Comparison of ENCODE assay signal across 22 mouse cellular contexts in genomic region chr7:123130198-123130597, GRCm38 (mm10). TPM values are rescaled to one million over a fixed set of nuclear protein-coding genes. Genes with fewer than 3 reads are reported as not detected.
DNase-seq lines count a peak whose midpoint lies in the region; ATAC-seq and TF ChIP-seq lines count a peak whose summit lies in the region.
"Had no signal": no experiment of that assay in that cellular context is flagged by ENCODE, and none has a peak within 500 bp of the region (broad histone marks: within the 10 kb centered on the region; RNA-seq: fewer than 3 reads in every experiment).

No protein-coding gene starts in this region.

- ATAC-seq in frontal cortex, adult (ENCODE audit: low TSS enrichment) = peak; percentile 64; the same call in 1 of the 2 replicates
- no peak for ATAC-seq in liver, embryonic 12.5 days
- ATAC-seq in midbrain, embryonic 16.5 days = no peak
- no peak for ATAC-seq in forebrain, embryonic 14.5 days
- ATAC-seq: forebrain, postnatal 0 days; intestine, postnatal 0 days had no signal

- H3K4me3 ChIP-seq in liver, adult 2 months (ENCODE audit: insufficient read depth, low read depth, low read length) = no peak overlapping the region
- H3K4me3 ChIP-seq in liver, embryonic 12.5 days = no peak overlapping the region
- no peak overlapping the region for H3K4me3 ChIP-seq in midbrain, embryonic 16.5 days (ENCODE audit: low read depth, low read length)
- H3K4me3 ChIP-seq in forebrain, embryonic 14.5 days (ENCODE audit: low read depth, low read length) = no peak overlapping the region
- H3K4me3 ChIP-seq: embryonic facial prominence, embryonic 10.5 days; forebrain, embryonic 10.5 days; heart, embryonic 10.5 days; limb, embryonic 10.5 days had no signal

- no peaks in the 10 kb centered on the region for H3K9me3 ChIP-seq in liver, embryonic 12.5 days (replicated peaks)
- no peaks in the 10 kb centered on the region for H3K9me3 ChIP-seq in midbrain, embryonic 16.5 days (replicated peaks; ENCODE audit: control insufficient read depth, low read length, poor library complexity, severe bottlenecking)
- H3K9me3 ChIP-seq in forebrain, embryonic 14.5 days (replicated peaks; ENCODE audit: control insufficient read depth, low read length) = no peaks in the 10 kb centered on the region
- H3K9me3 ChIP-seq: embryonic facial prominence, embryonic 10.5 days; forebrain, embryonic 10.5 days; heart, embryonic 10.5 days; limb, embryonic 10.5 days had no signal

- no peak for DNase-seq in frontal cortex, postnatal 25 days (ENCODE audit: low spot score in 2 of 2)
- DNase-seq in liver, adult 2 months (ENCODE audit: extremely low read depth, low read depth, low spot score) = peak; percentile 70
- peak; percentile 24 for DNase-seq in R1 (ENCODE audit: low read depth, low spot score)
- DNase-seq in telencephalon, adult 2 months (ENCODE audit: low read depth, low spot score) = peak; percentile 46
- DNase-seq in forebrain, embryonic 14.5 days (ENCODE audit: low spot score) = no peak
- DNase-seq: adrenal gland, postnatal 10 days; cerebellum, adult 11 months; cerebellum, adult 9-11 months; forebrain, postnatal 0 days; kidney, postnatal 25 days; liver; lung, embryonic 14.5 days; thymus, adult 2 months had no signal

- peaks cover 46% of the 10 kb centered on the region for H3K79me2 ChIP-seq in liver, adult 2 months (ENCODE audit: control insufficient read depth, insufficient read depth, low read length)

- H3K4me1 ChIP-seq in liver, adult 2 months (ENCODE audit: control insufficient read depth, insufficient read depth, low read length) = peaks cover 59% of the 10 kb centered on the region
- peaks cover 84% of the 10 kb centered on the region for H3K4me1 ChIP-seq in liver, embryonic 12.5 days
- H3K4me1 ChIP-seq in midbrain, embryonic 16.5 days (ENCODE audit: control insufficient read depth, insufficient read depth, low read length) = peaks cover 55% of the 10 kb centered on the region
- peaks cover 15% of the 10 kb centered on the region for H3K4me1 ChIP-seq in forebrain, embryonic 14.5 days (ENCODE audit: control insufficient read depth, insufficient read depth, low read length)

- H3K36me3 ChIP-seq in liver, adult 2 months (ENCODE audit: control insufficient read depth, insufficient read depth, low read length) = peaks cover 19% of the 10 kb centered on the region
- H3K36me3 ChIP-seq in liver, embryonic 12.5 days = peaks cover 46% of the 10 kb centered on the region
- no peaks in the 10 kb centered on the region for H3K36me3 ChIP-seq in midbrain, embryonic 16.5 days (ENCODE audit: control insufficient read depth, insufficient read depth, low read length)
- H3K36me3 ChIP-seq in forebrain, embryonic 14.5 days (ENCODE audit: control insufficient read depth, insufficient read depth, low read length) = peaks cover 9% of the 10 kb centered on the region

- TF ChIP-seq CTCF in liver, adult 2 months (IDR thresholded peaks at IDR 0.05; ENCODE audit: low read depth, low read length) = no peak

- H3K27ac ChIP-seq in liver, adult 2 months (replicated peaks; ENCODE audit: insufficient read depth, low read depth, low read length) = peak overlapping the region; percentile 74; the same call in 1 of the 2 replicates
- no peak overlapping the region; the same call in 1 of the 2 replicates for H3K27ac ChIP-seq in liver, embryonic 12.5 days
- no peak overlapping the region for H3K27ac ChIP-seq in midbrain, embryonic 16.5 days (ENCODE audit: low read length)
- H3K27ac ChIP-seq in forebrain, embryonic 14.5 days (ENCODE audit: low read depth, low read length) = no peak overlapping the region
- H3K27ac ChIP-seq: embryonic facial prominence, embryonic 10.5 days; forebrain, embryonic 10.5 days; heart, embryonic 10.5 days; limb, embryonic 10.5 days had no signal

- no peak overlapping the region for H3K4me2 ChIP-seq in liver, embryonic 12.5 days
- H3K4me2 ChIP-seq in midbrain, embryonic 16.5 days (ENCODE audit: low read length) = no peak overlapping the region
- no peak overlapping the region for H3K4me2 ChIP-seq in forebrain, embryonic 14.5 days (ENCODE audit: low read length)
- H3K4me2 ChIP-seq: lung, embryonic 14.5 days; midbrain, embryonic 11.5 days had no signal

- TF ChIP-seq POLR2A in liver, adult 2 months (IDR thresholded peaks at IDR 0.05; ENCODE audit: extremely low read depth, insufficient read depth, low read length) = no peak

- no peak overlapping the region for H3K9ac ChIP-seq in liver, adult 2 months (ENCODE audit: low read depth, low read length)
- no peak overlapping the region for H3K9ac ChIP-seq in liver, embryonic 12.5 days
- H3K9ac ChIP-seq in midbrain, embryonic 16.5 days (ENCODE audit: low read depth, low read length) = no peak overlapping the region
- no peak overlapping the region for H3K9ac ChIP-seq in forebrain, embryonic 14.5 days (ENCODE audit: low read length)
- H3K9ac ChIP-seq: forebrain, postnatal 0 days; lung, embryonic 14.5 days had no signal

- WGBS in liver, adult 2 months = 3% methylated on average over 2 of the region's 2 CpGs
- 25% methylated on average over 2 of the region's 2 CpGs for WGBS in liver, embryonic 12.5 days (ENCODE audit: insufficient replicate concordance)
- 50% methylated on average over 2 of the region's 2 CpGs for whole genome bisulfite sequencing in midbrain, embryonic 16.5 days
- WGBS in forebrain, embryonic 14.5 days = 54% methylated on average over 2 of the region's 2 CpGs

- no peaks in the 10 kb centered on the region for H3K27me3 ChIP-seq in liver, adult 2 months (ENCODE audit: control insufficient read depth, insufficient read depth, low read length)
- no peaks in the 10 kb centered on the region for H3K27me3 ChIP-seq in liver, embryonic 12.5 days (replicated peaks)
- H3K27me3 ChIP-seq in midbrain, embryonic 16.5 days (ENCODE audit: control insufficient read depth, insufficient read depth, low read depth, low read length) = no peaks in the 10 kb centered on the region
- H3K27me3 ChIP-seq in forebrain, embryonic 14.5 days (replicated peaks; ENCODE audit: control insufficient read depth, insufficient read depth, low read length) = no peaks in the 10 kb centered on the region

RNA-seq across cellular contexts. Expression of gene Tnrc6a, which starts 6.5 kb away (rescaled TPM):
- total RNA-seq in liver, adult 2 months (2014; rRNA removed) = 29.7 and 32.4 TPM in 2 replicates
- polyA plus RNA-seq in liver, adult 2 months (2012; rRNA removed) = 13.4 and 22.1 TPM in 2 replicates
- polyA plus RNA-seq in liver, embryonic 12.5 days (2016; fragmentation: Nextera tagmentation; extraction: Ambion mirVana) = 24.7 and 29.8 TPM in 2 replicates
- polyA plus RNA-seq in midbrain, embryonic 16.5 days (2015; fragmentation: Nextera tagmentation; extraction: Ambion mirVana) = 44.7 and 50.8 TPM in 2 replicates
- polyA plus RNA-seq in forebrain, embryonic 14.5 days (2014; fragmentation: Nextera tagmentation; extraction: Ambion mirVana) = 33.1 and 41.1 TPM in 2 replicates

Comparison
In these comparisons a context has a peak if more than half of its experiments do, and no peak if none do; other contexts are left out.
1. DNase-seq: peak in liver, adult 2 months (single experiment), R1 (single experiment) and telencephalon, adult 2 months (single experiment); none in frontal cortex, postnatal 25 days (0 of 2) and forebrain, embryonic 14.5 days (single experiment).